Mouse (Mus musculus) forebrain, embryonic 14.5 days (tissue): Measurements from ENCODE around the gene Lats2. TPM values are rescaled to one million over a fixed set of nuclear protein-coding genes. Genes with fewer than 3 reads are reported as not detected.
A peak's percentile ranks its signal among the peaks of the same experiment; 100 is the strongest.

Experiments
- ATAC-seq: fragments of 200-750 bp; cut with Nextera tagmentation; 2 replicates; pipeline ENCODE4 v1.8.0; 2017; ENCODE audit warnings: mild to moderate bottlenecking, moderate library complexity
- DNase-seq: peaks from one replicate; pipeline ENCODE4 v3.0.0-alpha.2; 2015; ENCODE audit warnings: low spot score
- H3K27ac ChIP-seq: fragments of 300-500 bp; sonication (generic); 2 replicates; pipeline ENCODE4 v1.5.1; 2014; ENCODE audit warnings: low read depth, mild to moderate bottlenecking, control low read depth, low read length, moderate library complexity
- H3K27me3 ChIP-seq: fragments of 300-500 bp; sonication (generic); replicated peaks from 2 replicates; pipeline ENCODE4 v1.6.1; 2014; ENCODE audit warnings: low read length, control low read depth, mixed read lengths; ENCODE audit not compliant: control insufficient read depth, insufficient read depth
- H3K36me3 ChIP-seq: fragments of 300-500 bp; sonication (generic); 2 replicates; pipeline ENCODE4 v1.6.1; 2014; ENCODE audit warnings: low read length, control low read depth; ENCODE audit not compliant: control insufficient read depth, insufficient read depth
- H3K4me1 ChIP-seq: fragments of 300-500 bp; sonication (generic); 2 replicates; pipeline ENCODE4 v1.6.1; 2014; ENCODE audit warnings: antibody characterized with exemption, low read length, control low read depth; ENCODE audit not compliant: control insufficient read depth, insufficient read depth
- H3K4me2 ChIP-seq: fragments of 300-500 bp; sonication (generic); 2 replicates; pipeline ENCODE4 v1.6.1; 2014; ENCODE audit warnings: mild to moderate bottlenecking, control low read depth, low read length
- H3K4me3 ChIP-seq: fragments of 300-500 bp; sonication (generic); 2 replicates; pipeline ENCODE4 v1.5.1; 2014; ENCODE audit warnings: low read depth, low read length, control low read depth
- H3K9ac ChIP-seq: fragments of 300-500 bp; sonication (generic); 2 replicates; pipeline ENCODE4 v1.6.1; 2014; ENCODE audit warnings: mild to moderate bottlenecking, low read length, control low read depth, moderate library complexity
- H3K9me3 ChIP-seq: fragments of 300-500 bp; sonication (generic); replicated peaks from 2 replicates; pipeline ENCODE4 v1.6.1; 2016; ENCODE audit warnings: low read length, control low read depth, mixed read lengths; ENCODE audit not compliant: control insufficient read depth
- WGBS: fragments of 180-500 bp; shearing (Covaris S2); extraction: QIAGEN DNeasy Blood & Tissue Kit; methylation state at CpG from one replicate; pipeline ENCODE4 v1.1.7; 2014; 5-methylcytosine and 5-hydroxymethylcytosine counted together
- polyA plus RNA-seq: library from polyadenylated mRNA; unstranded; fragments of >200 nt; fragmentation: Nextera tagmentation; extraction: Ambion mirVana; gene quantifications from 2 replicates; pipeline ENCODE4 v1.2.1, GENCODE M21; 2014

The Lats2 gene
- polyA plus RNA-seq, 1 experiment from 2014 or later = 5.0 TPM

- no peaks in the 10 kb centered on the region; the same call in 1 of the 2 replicates for H3K36me3 ChIP-seq
- peaks cover 10% of the 10 kb centered on the region for H3K4me1 ChIP-seq
- 0 out of 2 replicates have a peak overlapping the region, but pooled peaks have one; percentile 39 for H3K27ac ChIP-seq
- 0 out of 2 replicates have a peak, but pooled peaks cover 6% of the 10 kb centered on the region for H3K9me3 ChIP-seq
- no peaks in the 10 kb centered on the region for H3K27me3 ChIP-seq
- no peak overlapping the region for H3K4me3 ChIP-seq
- DNase-seq (peak; percentile 18), ATAC-seq (peak; percentile 40; the same call in 1 of the 2 replicates)
- 45% methylated on average over 5 of the region's 5 CpGs for WGBS
- peak overlapping the region; percentile 1; the same call in 1 of the 2 replicates for H3K9ac ChIP-seq
- H3K4me2 ChIP-seq = no peak overlapping the region
Observed at GRCm38 (mm10) chr14:57729975-57730499, 28.2 kb downstream of the Lats2 start.

DNA sequence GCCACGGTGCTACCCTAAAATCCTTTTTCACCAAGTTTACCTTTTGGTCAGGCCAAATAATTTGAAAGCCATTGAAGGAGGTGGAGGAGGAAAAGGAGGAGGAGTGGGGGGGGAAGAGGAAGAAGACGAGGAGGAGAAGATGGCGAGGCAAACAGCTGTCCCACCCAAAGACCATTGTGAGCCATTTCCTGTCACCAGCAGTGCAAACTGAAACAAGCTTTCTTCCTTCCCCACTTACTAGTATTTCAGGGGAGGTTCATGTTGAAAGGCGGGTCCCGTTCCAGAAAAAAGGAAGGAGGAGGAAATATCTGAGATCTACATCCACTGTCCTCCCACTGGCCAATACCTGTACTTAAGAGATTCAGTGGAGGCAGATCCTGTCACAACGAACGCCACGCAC is 28.8 kb downstream of the Lats2 start:
- Histone ChIP-seq H3K27me3 (no peaks in the 10 kb centered on the region), H3K27ac (no peak overlapping the region), H3K4me3 (no peak overlapping the region), H3K4me1 (peaks cover 10% of the 10 kb centered on the region), H3K9ac (0 out of 2 replicates have a peak overlapping the region, but pooled peaks have one; percentile 1), H3K9me3 (0 out of 2 replicates have a peak, but pooled peaks cover 6% of the 10 kb centered on the region), H3K36me3 (peaks cover 2% of the 10 kb centered on the region; the same call in 1 of the 2 replicates), H3K4me2 (no peak overlapping the region)
- DNase-seq (no peak), ATAC-seq (no peak)
- 92% methylated on average over 8 of the region's 8 CpGs for WGBS

DNA sequence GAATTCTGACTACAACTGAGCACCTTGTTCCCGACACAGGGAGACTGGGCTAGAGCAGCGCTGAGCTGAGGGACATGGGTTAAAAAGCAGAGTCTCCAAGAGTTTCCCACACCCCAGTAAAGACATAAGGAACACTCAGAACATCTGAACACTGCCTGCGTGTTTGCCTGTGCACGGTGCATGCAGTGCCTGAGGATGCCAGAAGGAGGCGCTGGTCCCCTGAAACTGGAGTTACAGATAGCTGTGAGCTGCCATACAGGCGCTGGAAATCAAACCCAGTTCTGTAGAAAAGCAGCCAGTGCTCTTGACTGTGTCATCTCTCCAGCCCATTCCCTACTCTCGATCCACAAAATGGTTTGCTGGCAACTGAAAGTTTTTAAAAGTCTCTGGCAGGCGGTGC is 32.0 kb downstream of the Lats2 start:
- Histone ChIP-seq H3K27me3 (no peaks in the 10 kb centered on the region), H3K9ac (no peak overlapping the region), H3K36me3 (peaks cover 6% of the 10 kb centered on the region; the same call in 1 of the 2 replicates), H3K4me1 (peaks cover 10% of the 10 kb centered on the region), H3K9me3 (0 out of 2 replicates have a peak, but pooled peaks cover 6% of the 10 kb centered on the region), H3K4me3 (no peak overlapping the region), H3K4me2 (no peak overlapping the region), H3K27ac (no peak overlapping the region)
- DNase-seq (no peak), ATAC-seq (no peak)
- 78% methylated on average over 8 of the region's 8 CpGs for WGBS

- H3K27ac ChIP-seq = no peak overlapping the region
- DNase-seq (peak; percentile 15), ATAC-seq (no peak)
- H3K4me2 ChIP-seq = no peak overlapping the region
- H3K9me3 ChIP-seq = 0 out of 2 replicates have a peak, but pooled peaks cover 6% of the 10 kb centered on the region
- H3K4me1 ChIP-seq = no peaks in the 10 kb centered on the region
- H3K36me3 ChIP-seq = peaks cover 6% of the 10 kb centered on the region; the same call in 1 of the 2 replicates
- no peak overlapping the region for H3K4me3 ChIP-seq
- H3K27me3 ChIP-seq = no peaks in the 10 kb centered on the region
- 80% methylated on average over 4 of the region's 4 CpGs for WGBS
- H3K9ac ChIP-seq = no peak overlapping the region
Observed at GRCm38 (mm10) chr14:57724473-57724872, 33.7 kb downstream of the Lats2 start.

DNA sequence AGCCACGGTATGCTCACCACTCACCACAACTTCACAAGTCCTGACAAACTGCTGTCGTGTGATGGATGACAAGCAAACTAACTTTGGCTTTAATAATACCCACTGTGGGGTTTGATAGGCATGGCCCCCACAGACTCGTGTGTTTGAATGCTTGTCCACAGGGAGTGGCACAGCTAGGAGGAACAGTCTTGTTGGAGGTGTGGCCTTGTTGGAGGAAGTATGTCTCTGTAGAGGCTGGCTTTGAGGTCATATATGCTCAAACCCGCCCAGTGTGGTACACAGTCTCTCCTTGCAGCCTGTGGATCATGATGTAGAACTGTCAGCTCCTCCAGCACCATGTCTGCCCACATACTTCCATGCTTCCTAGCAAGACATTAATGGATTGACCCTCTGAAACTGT is 39.9 kb downstream of the Lats2 start:
- Histone ChIP-seq H3K4me2 (no peak overlapping the region), H3K4me1 (peaks cover 4% of the 10 kb centered on the region; the same call in 1 of the 2 replicates), H3K9me3 (no peaks in the 10 kb centered on the region), H3K27ac (no peak overlapping the region), H3K27me3 (no peaks in the 10 kb centered on the region), H3K36me3 (peaks cover 3% of the 10 kb centered on the region; the same call in 1 of the 2 replicates), H3K9ac (no peak overlapping the region), H3K4me3 (no peak overlapping the region)
- 95% methylated on average over 4 of the region's 4 CpGs for WGBS
- no peak for ATAC-seq
- DNase-seq = no peak

- Histone ChIP-seq H3K4me3 (no peak overlapping the region), H3K27me3 (no peaks in the 10 kb centered on the region), H3K9me3 (no peaks in the 10 kb centered on the region), H3K27ac (no peak overlapping the region), H3K9ac (no peak overlapping the region), H3K36me3 (no peaks in the 10 kb centered on the region), H3K4me2 (no peak overlapping the region), H3K4me1 (peaks cover 4% of the 10 kb centered on the region; the same call in 1 of the 2 replicates)
- DNase-seq (no peak), ATAC-seq (no peak)
- 35% methylated on average over 4 of the region's 4 CpGs for WGBS
Observed at GRCm38 (mm10) chr14:57716601-57717245, 41.5 kb downstream of the Lats2 start.

- DNase-seq (no peak), ATAC-seq (no peak)
- no peaks in the 10 kb centered on the region for H3K36me3 ChIP-seq
- H3K4me1 ChIP-seq = peaks cover 8% of the 10 kb centered on the region; the same call in 1 of the 2 replicates
- H3K27ac ChIP-seq = no peak overlapping the region
- 97% methylated on average over 1 of the region's 1 CpGs for WGBS
- no peak overlapping the region for H3K4me3 ChIP-seq
- no peak overlapping the region for H3K4me2 ChIP-seq
- no peaks in the 10 kb centered on the region for H3K27me3 ChIP-seq
- no peaks in the 10 kb centered on the region for H3K9me3 ChIP-seq
- no peak overlapping the region for H3K9ac ChIP-seq
Observed at GRCm38 (mm10) chr14:57712884-57713283, 45.3 kb downstream of the Lats2 start.

DNA sequence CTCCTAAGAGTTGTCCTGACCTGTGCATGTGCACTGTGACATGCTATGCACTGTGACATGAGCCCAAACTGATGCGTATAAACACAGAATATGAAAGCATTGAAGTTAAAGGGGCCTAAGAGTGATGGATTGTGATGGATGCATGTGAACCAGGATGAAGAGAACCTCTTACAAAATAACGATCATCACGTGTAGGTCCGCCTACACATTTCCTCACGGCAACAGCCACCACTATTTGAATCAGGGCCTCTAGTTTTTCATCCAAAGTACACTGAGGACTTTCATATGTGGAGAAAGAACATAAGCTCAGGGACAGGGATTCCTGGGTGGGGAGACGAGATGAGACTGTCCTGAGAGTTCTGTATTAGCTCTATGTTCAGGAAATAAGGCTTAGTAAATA is 47.1 kb downstream of the Lats2 start:
- Histone ChIP-seq H3K27me3 (no peaks in the 10 kb centered on the region), H3K27ac (no peak overlapping the region), H3K4me3 (no peak overlapping the region), H3K9me3 (no peaks in the 10 kb centered on the region), H3K36me3 (no peaks in the 10 kb centered on the region), H3K9ac (no peak overlapping the region), H3K4me2 (no peak overlapping the region), H3K4me1 (peaks cover 13% of the 10 kb centered on the region)
- 86% methylated on average over 6 of the region's 6 CpGs for WGBS
- no peak for DNase-seq
- no peak for ATAC-seq

GRCm38 (mm10) chr14:57709171-57709570 is 49.0 kb downstream of the Lats2 start:
- no peak overlapping the region for H3K4me2 ChIP-seq
- H3K9me3 ChIP-seq = no peaks in the 10 kb centered on the region
- DNase-seq (peak; percentile 32), ATAC-seq (peak; percentile 37; the same call in 1 of the 2 replicates)
- no peak overlapping the region for H3K4me3 ChIP-seq
- no peaks in the 10 kb centered on the region for H3K27me3 ChIP-seq
- H3K27ac ChIP-seq = no peak overlapping the region
- H3K36me3 ChIP-seq = no peaks in the 10 kb centered on the region
- peaks cover 13% of the 10 kb centered on the region for H3K4me1 ChIP-seq
- H3K9ac ChIP-seq = peak overlapping the region; percentile 30; the same call in 1 of the 2 replicates
- 15% methylated on average over 10 of the region's 10 CpGs for WGBS
